Comparison of ENCODE assay signal across 7 mouse cellular contexts in the genomic region with DNA sequence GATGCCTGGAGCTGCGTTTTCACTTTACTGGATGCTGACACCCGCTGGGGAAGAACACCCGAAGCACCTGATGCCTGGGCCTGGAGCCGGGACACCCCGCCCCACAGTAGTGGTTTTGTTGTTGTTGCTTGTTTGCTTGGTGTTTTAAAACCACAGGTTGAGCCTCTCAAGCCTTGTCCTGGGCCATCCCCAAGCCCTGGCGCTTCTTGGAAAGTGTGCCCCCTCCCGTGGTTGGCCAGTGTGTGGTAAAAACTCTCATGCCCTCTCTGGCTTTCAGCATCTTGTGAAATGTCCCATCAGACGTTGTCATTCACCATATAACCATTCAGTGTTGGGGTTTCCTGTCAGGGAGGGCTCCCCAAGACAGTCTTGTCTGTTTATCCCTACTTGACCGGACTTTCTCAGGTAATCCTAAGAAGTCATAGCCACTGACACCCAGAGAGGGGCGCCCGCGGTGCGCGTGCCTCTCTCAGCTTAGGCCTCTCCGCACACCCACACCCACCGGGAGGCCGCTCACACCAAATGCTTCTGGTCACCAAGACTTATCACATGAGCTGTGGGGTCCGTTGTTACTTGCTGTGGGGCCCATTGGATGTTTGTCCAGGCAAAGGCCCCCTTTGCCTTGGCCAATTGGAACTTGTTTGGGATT. TPM values are rescaled to one million over a fixed set of nuclear protein-coding genes. Genes with fewer than 3 reads are reported as not detected.
DNase-seq lines count a peak whose midpoint lies in the region; ATAC-seq and TF ChIP-seq lines count a peak whose summit lies in the region.

No protein-coding gene starts in this region.

- no peaks in the 10 kb centered on the region for H3K27me3 ChIP-seq in cerebellum, adult 2 months (ENCODE audit: control insufficient read depth, insufficient read depth, low read length)
- H3K27me3 ChIP-seq in hindbrain, postnatal 0 days (ENCODE audit: insufficient read depth, low read length) = no peaks in the 10 kb centered on the region

- peak overlapping the region; percentile 82 for H3K4me2 ChIP-seq in hindbrain, postnatal 0 days (ENCODE audit: low read depth, low read length)

- H3K27ac ChIP-seq in cerebellum, adult 2 months (ENCODE audit: insufficient read depth, low read length) = no peak overlapping the region
- H3K27ac ChIP-seq in hindbrain, postnatal 0 days = peak overlapping the region; percentile 93

- 14% methylated on average over 18 of the region's 18 CpGs for WGBS in cerebellum, adult 2 months
- WGBS in hindbrain, postnatal 0 days = 5% methylated on average over 18 of the region's 18 CpGs

- peak; percentile 75 to 78 for DNase-seq in cerebellum, adult 2 months
- DNase-seq in embryo, embryonic 9.5 days (ENCODE audit: extremely low spot score) = peak; percentile 41
- peak; percentile 87 for DNase-seq in hindbrain, postnatal 0 days (ENCODE audit: low spot score)
- peak; percentile 39 for DNase-seq in neural tube, embryonic 10.5 days (ENCODE audit: extremely low spot score, low spot score)
- no peak for DNase-seq in urinary bladder, postnatal 4 days (ENCODE audit: low spot score in 2 of 2)
- DNase-seq in kidney, postnatal 14 days = no peak
- DNase-seq in spleen, postnatal 14 days (ENCODE audit: low spot score in 2 of 2) = no peak

- peak overlapping the region; percentile 92 for H3K4me3 ChIP-seq in cerebellum, adult 2 months (replicated peaks; ENCODE audit: insufficient read depth, low read depth, low read length)
- H3K4me3 ChIP-seq in hindbrain, postnatal 0 days (ENCODE audit: low read length) = peak overlapping the region; percentile 76

- ATAC-seq in hindbrain, postnatal 0 days = peak; percentile 30; the same call in 1 of the 2 replicates

- peak overlapping the region; percentile 89 for H3K9ac ChIP-seq in hindbrain, postnatal 0 days (replicated peaks; ENCODE audit: low read length)

- no peak for TF ChIP-seq POLR2A in cerebellum, adult 2 months (IDR thresholded peaks at IDR 0.05; ENCODE audit: borderline replicate concordance, insufficient read depth, low read length)

- peak; percentile 76 for TF ChIP-seq CTCF in cerebellum, adult 2 months (IDR thresholded peaks at IDR 0.05; ENCODE audit: borderline replicate concordance, insufficient read depth, low read depth, low read length)
- peak; percentile 76 for TF ChIP-seq CTCF in hindbrain, postnatal 0 days (IDR thresholded peaks at IDR 0.05; ENCODE audit: low read depth)

- peaks cover 7% of the 10 kb centered on the region for H3K4me1 ChIP-seq in cerebellum, adult 2 months (ENCODE audit: control insufficient read depth, insufficient read depth, low read length)
- peaks cover 17% of the 10 kb centered on the region for H3K4me1 ChIP-seq in hindbrain, postnatal 0 days (ENCODE audit: insufficient read depth, low read length)

- no peaks in the 10 kb centered on the region for H3K9me3 ChIP-seq in hindbrain, postnatal 0 days (ENCODE audit: low read length)

- H3K36me3 ChIP-seq in hindbrain, postnatal 0 days (ENCODE audit: insufficient read depth, low read length) = no peaks in the 10 kb centered on the region

RNA-seq across cellular contexts. Expression of gene Csmd2, which starts 1.8 kb away (rescaled TPM):
- polyA plus RNA-seq in cerebellum, adult 2 months (2012; rRNA removed) = 13.4 and 13.7 TPM in 2 replicates
- total RNA-seq in hindbrain, postnatal 0 days (2014; rRNA removed) = 41.3 and 52.8 TPM in 2 replicates
- 8.2 and 8.4 TPM in 2 replicates for polyA plus RNA-seq in hindbrain, postnatal 0 days (2015; fragmentation: Nextera tagmentation; extraction: Ambion mirVana)

RNA-seq across cellular contexts. Expression of gene CK137956, which starts 18.7 kb away (rescaled TPM):
- polyA plus RNA-seq in cerebellum, adult 2 months (2012; rRNA removed) = 0.57 and 0.80 TPM in 2 replicates
- 3.0 and 3.8 TPM in 2 replicates for total RNA-seq in hindbrain, postnatal 0 days (2014; rRNA removed)
- 2.0 and 2.4 TPM in 2 replicates for polyA plus RNA-seq in hindbrain, postnatal 0 days (2015; fragmentation: Nextera tagmentation; extraction: Ambion mirVana)

Comparison
In these comparisons a context has a peak if more than half of its experiments do, and no peak if none do; other contexts are left out.
1. DNase-seq: peak in cerebellum, adult 2 months (2 of 2), embryo, embryonic 9.5 days (single experiment), hindbrain, postnatal 0 days (single experiment) and neural tube, embryonic 10.5 days (single experiment); none in urinary bladder, postnatal 4 days (0 of 2), kidney, postnatal 14 days (single experiment) and spleen, postnatal 14 days (0 of 2).